Mouse (Mus musculus) effector memory CD4-positive, alpha-beta T cell, adult 5 months (primary cell): ENCODE results near the gene C1ql2. TPM values are rescaled to one million over a fixed set of nuclear protein-coding genes. Genes with fewer than 3 reads are reported as not detected.

ENCODE experiments used
- polyA plus RNA-seq: library from polyadenylated mRNA; unstranded; fragments of 100-300 nt; shearing (Covaris generic); gene quantifications from one replicate; pipeline ENCODE4 v1.2.1, GENCODE M21; 2017

Gene C1ql2
- not detected for polyA plus RNA-seq

GRCm38 (mm10) chr1:120340419-120341171 lies at the start of gene C1ql2:
Gene C1ql2, plus strand, starts transcription at chr1:120340582.

Other genes starting within 250 kb of the C1ql2 start
- gene Dbi, start 219.5 kb upstream of the C1ql2 start, polyA plus RNA-seq, result 72.5 TPM
- gene 3110009E18Rik, start 219.4 kb upstream of the C1ql2 start, polyA plus RNA-seq, result 9.3 TPM
- gene Steap3, start 67.9 kb upstream of the C1ql2 start, polyA plus RNA-seq, result not detected
- not detected for gene Marco, start 164.4 kb downstream of the C1ql2 start, polyA plus RNA-seq